Mouse (Mus musculus) forebrain, embryonic 12.5 days (tissue): ENCODE results near the gene Xpr1. TPM values are rescaled to one million over a fixed set of nuclear protein-coding genes. Genes with fewer than 3 reads are reported as not detected.
"Not testable (repeated sequence)": the region's sequence is repeated elsewhere in the genome, so short reads cannot be mapped to it uniquely, and the experiment has no call there.

Source experiments
- ATAC-seq: fragments of 200-750 bp; cut with Nextera tagmentation; 2 replicates; pipeline ENCODE4 v1.8.0; 2017; ENCODE audit warnings: moderate TSS enrichment; ENCODE audit not compliant: low FRiP score
- H3K27ac ChIP-seq: fragments of 300-500 bp; sonication (generic); 2 replicates; pipeline ENCODE4 v1.5.1; 2016; ENCODE audit warnings: mild to moderate bottlenecking
- H3K27me3 ChIP-seq: fragments of 300-500 bp; sonication (generic); 2 replicates; pipeline ENCODE4 v1.6.1; 2016; ENCODE audit warnings: mild to moderate bottlenecking
- H3K36me3 ChIP-seq: fragments of 300-500 bp; sonication (generic); replicated peaks from 2 replicates; pipeline ENCODE4 v1.6.1; 2016; ENCODE audit warnings: mild to moderate bottlenecking
- H3K4me1 ChIP-seq: fragments of 300-500 bp; sonication (generic); 2 replicates; pipeline ENCODE4 v1.6.1; 2016
- H3K4me2 ChIP-seq: fragments of 300-500 bp; sonication (generic); 2 replicates; pipeline ENCODE4 v1.6.1; 2016; ENCODE audit warnings: mild to moderate bottlenecking, moderate library complexity
- H3K4me3 ChIP-seq: fragments of 300-500 bp; sonication (generic); replicated peaks from 2 replicates; pipeline ENCODE4 v1.5.1; 2016; ENCODE audit warnings: mild to moderate bottlenecking
- H3K9ac ChIP-seq: fragments of 300-500 bp; sonication (generic); 2 replicates; pipeline ENCODE4 v1.6.1; 2016; ENCODE audit warnings: mild to moderate bottlenecking
- H3K9me3 ChIP-seq: fragments of 300-500 bp; sonication (generic); 2 replicates; pipeline ENCODE4 v1.6.1; 2016
- WGBS: fragments of 180-500 bp; shearing (Covaris S2); methylation state at CpG from one replicate; pipeline ENCODE4 v1.1.7; 2016; 5-methylcytosine and 5-hydroxymethylcytosine counted together
- polyA plus RNA-seq: library from polyadenylated mRNA; unstranded; fragments of >200 nt; fragmentation: Nextera tagmentation; extraction: Ambion mirVana; gene quantifications from 2 replicates; pipeline ENCODE4 v1.2.1, GENCODE M21; 2016

The Xpr1 gene
- polyA plus RNA-seq, 1 experiment from 2014 or later: 32.7 TPM

GRCm38 (mm10) chr1:155272953-155273352 lies 144.3 kb downstream of the Xpr1 start:
- Histone ChIP-seq H3K27me3 (no peaks in the 10 kb centered on the region), H3K27ac (no peak overlapping the region), H3K4me2 (no peak overlapping the region), H3K9ac (no peak overlapping the region), H3K36me3 (no peaks in the 10 kb centered on the region), H3K4me3 (no peak overlapping the region), H3K4me1 (no peaks in the 10 kb centered on the region), H3K9me3 (no peaks in the 10 kb centered on the region)
- WGBS: 94% methylated on average over 4 of the region's 4 CpGs
- ATAC-seq: no peak

GRCm38 (mm10) chr1:155262496-155262895 lies 154.7 kb downstream of the Xpr1 start:
- not testable (repeated sequence) for H3K4me3 ChIP-seq, H3K27ac ChIP-seq, H3K9ac ChIP-seq, H3K4me2 ChIP-seq, H3K4me1 ChIP-seq, H3K27me3 ChIP-seq, H3K36me3 ChIP-seq, H3K9me3 ChIP-seq, ATAC-seq
- 91% methylated on average over 10 of the region's 10 CpGs for WGBS

DNA sequence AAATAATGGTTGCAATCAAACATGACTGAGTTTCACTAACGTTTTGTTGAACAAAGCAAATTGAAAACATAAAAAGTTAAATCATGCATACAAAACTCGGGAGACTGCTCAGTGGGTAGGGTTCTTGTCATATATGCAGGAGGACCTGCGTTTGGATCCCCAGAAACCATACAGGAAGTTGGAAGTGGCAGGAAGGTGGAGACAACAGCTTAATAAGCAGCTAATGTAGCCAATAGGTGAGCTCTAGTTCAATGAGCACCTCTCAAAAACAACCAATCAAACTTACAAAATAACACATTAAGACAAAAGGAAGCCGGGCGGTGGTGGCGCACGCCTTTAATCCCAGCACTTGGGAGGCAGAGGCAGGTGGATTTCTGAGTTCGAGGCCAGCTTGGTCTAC lies 162.9 kb downstream of the Xpr1 start:
- Histone ChIP-seq H3K4me3 (no peak overlapping the region), H3K4me2 (no peak overlapping the region), H3K9ac (no peak overlapping the region), H3K27me3 (no peaks in the 10 kb centered on the region), H3K36me3 (no peaks in the 10 kb centered on the region), H3K9me3 (no peaks in the 10 kb centered on the region), H3K4me1 (0 out of 2 replicates have a peak, but pooled peaks cover 3% of the 10 kb centered on the region), H3K27ac (no peak overlapping the region)
- no peak for ATAC-seq
- WGBS: 88% methylated on average over 8 of the region's 8 CpGs

DNA sequence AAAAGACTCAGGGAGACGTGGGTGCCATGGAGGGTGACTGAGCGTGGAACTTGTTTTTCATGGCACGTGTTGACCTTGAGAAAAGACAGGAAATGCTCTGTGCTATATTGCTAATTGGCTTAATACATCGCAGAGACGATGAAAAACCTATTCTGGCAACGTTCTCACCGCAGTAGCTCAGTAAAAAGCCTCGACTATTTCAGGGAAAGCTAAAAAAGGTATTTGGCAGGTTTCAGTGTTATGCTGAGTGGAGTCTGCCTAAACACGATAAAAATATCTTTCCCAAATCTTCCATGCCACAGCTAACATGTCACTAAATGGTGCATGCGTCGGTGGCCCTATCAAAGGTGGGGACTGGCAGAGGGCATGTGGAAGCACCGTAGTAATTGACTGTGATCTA lies 164.1 kb downstream of the Xpr1 start:
- ATAC-seq: no peak
- H3K4me2 ChIP-seq: no peak overlapping the region
- H3K9ac ChIP-seq: no peak overlapping the region
- no peaks in the 10 kb centered on the region for H3K9me3 ChIP-seq
- no peak overlapping the region for H3K27ac ChIP-seq
- H3K27me3 ChIP-seq: no peaks in the 10 kb centered on the region
- 0 out of 2 replicates have a peak, but pooled peaks cover 3% of the 10 kb centered on the region for H3K4me1 ChIP-seq
- H3K4me3 ChIP-seq: no peak overlapping the region
- no peaks in the 10 kb centered on the region for H3K36me3 ChIP-seq
- 80% methylated on average over 12 of the region's 12 CpGs for WGBS

DNA sequence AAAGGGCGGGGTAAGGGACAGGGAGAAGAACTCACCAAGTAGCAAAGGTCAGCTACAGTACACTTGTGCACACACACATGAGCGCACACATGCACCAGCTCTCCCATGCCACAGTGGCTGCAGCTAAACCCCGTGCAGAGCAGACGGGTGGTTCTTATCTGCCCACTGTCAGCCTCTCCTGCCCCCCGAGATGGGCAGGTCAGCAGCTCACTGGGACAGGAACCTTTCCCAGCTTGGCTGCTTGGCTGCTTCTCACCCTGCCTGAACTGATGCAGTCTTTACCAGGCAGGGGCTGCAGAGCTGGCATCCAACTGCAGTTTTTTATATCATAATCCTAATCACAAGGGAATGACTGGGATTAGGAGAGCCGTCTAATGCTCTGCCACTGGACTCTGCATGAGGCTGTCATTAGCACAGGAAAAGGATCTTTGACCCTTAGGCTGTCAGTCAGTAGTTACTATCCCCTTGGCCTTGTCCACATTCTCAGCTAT lies 164.5 kb downstream of the Xpr1 start:
- no peak overlapping the region for H3K27ac ChIP-seq
- H3K9me3 ChIP-seq: no peaks in the 10 kb centered on the region

DNA sequence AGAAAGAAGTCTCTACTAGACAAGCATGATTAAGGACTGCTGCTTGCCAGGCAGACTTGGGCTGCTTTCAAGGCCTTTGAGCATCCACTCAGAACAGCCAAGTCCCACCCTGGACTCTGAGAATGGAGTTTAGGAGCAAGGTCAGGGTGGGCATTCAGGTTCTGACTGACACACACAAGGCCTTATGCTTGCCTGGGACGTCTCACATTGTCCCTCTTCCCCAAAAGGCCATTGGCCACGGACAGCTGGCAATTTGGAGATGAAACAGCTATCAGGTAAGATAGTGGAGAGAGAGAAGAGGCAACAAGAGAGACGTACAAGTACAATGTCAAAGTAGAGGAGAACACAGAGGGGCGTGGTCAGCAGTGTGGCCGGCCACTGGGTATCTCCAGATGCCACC lies 165.6 kb downstream of the Xpr1 start:
- 0 out of 2 replicates have a peak, but pooled peaks cover 3% of the 10 kb centered on the region for H3K4me1 ChIP-seq
- no peaks in the 10 kb centered on the region for H3K9me3 ChIP-seq
- ATAC-seq: no peak
- no peak overlapping the region for H3K4me2 ChIP-seq
- H3K27me3 ChIP-seq: 0 out of 2 replicates have a peak, but pooled peaks cover 1% of the 10 kb centered on the region
- 81% methylated on average over 5 of the region's 5 CpGs for WGBS
- no peak overlapping the region for H3K9ac ChIP-seq
- H3K36me3 ChIP-seq: no peaks in the 10 kb centered on the region
- no peak overlapping the region for H3K4me3 ChIP-seq
- no peak overlapping the region for H3K27ac ChIP-seq

More for the DNA sequence above, 164.5 kb downstream of the Xpr1 start:
- WGBS: 63% methylated on average over 6 of the region's 6 CpGs
- Histone ChIP-seq H3K36me3 (no peaks in the 10 kb centered on the region), H3K4me2 (no peak overlapping the region), H3K4me3 (no peak overlapping the region), H3K9ac (no peak overlapping the region), H3K4me1 (0 out of 2 replicates have a peak, but pooled peaks cover 3% of the 10 kb centered on the region), H3K27me3 (no peaks in the 10 kb centered on the region)
- ATAC-seq: no peak

GRCm38 (mm10) chr1:155250531-155251135 lies 166.6 kb downstream of the Xpr1 start:
- H3K4me1 ChIP-seq: peaks cover 3% of the 10 kb centered on the region; the same call in 1 of the 2 replicates
- no peak for ATAC-seq
- no peaks in the 10 kb centered on the region for H3K9me3 ChIP-seq
- H3K27me3 ChIP-seq: peaks cover 10% of the 10 kb centered on the region; the same call in 1 of the 2 replicates
- no peak overlapping the region for H3K4me3 ChIP-seq
- H3K9ac ChIP-seq: no peak overlapping the region
- no peak overlapping the region for H3K4me2 ChIP-seq
- H3K36me3 ChIP-seq: no peaks in the 10 kb centered on the region
- 32% methylated on average over 4 of the region's 4 CpGs for WGBS
- no peak overlapping the region for H3K27ac ChIP-seq

DNA sequence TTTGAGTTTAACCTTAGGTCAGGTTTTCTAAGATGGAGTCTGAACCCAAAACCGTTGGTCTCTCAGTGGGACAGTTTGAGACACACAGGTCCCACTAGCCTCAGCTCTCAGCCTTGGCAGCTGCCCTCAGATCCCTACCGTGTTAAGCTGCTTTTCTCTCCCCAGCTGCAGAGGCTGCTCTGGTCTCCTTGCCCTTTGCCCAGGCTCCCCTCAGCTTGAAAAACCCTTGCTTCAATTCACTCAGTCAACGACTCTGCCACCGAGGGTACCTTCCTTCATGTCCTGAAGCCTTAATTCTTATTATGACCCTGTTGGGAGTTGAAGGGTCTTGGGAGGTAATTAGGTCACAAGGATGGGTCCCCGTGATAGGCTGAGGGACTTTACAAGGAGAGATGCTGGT lies 167.3 kb downstream of the Xpr1 start:
- Histone ChIP-seq H3K27me3 (peaks cover 18% of the 10 kb centered on the region), H3K9me3 (no peaks in the 10 kb centered on the region), H3K4me3 (no peak overlapping the region), H3K9ac (no peak overlapping the region), H3K4me2 (no peak overlapping the region), H3K4me1 (peaks cover 5% of the 10 kb centered on the region), H3K36me3 (no peaks in the 10 kb centered on the region), H3K27ac (no peak overlapping the region)
- no peak for ATAC-seq
- 37% methylated on average over 5 of the region's 5 CpGs for WGBS

GRCm38 (mm10) chr1:155248041-155248440 lies 169.2 kb downstream of the Xpr1 start:
- H3K27ac ChIP-seq: no peak overlapping the region
- no peak overlapping the region for H3K9ac ChIP-seq
- no peak overlapping the region for H3K4me2 ChIP-seq
- 76% methylated on average over 5 of the region's 5 CpGs for WGBS
- H3K27me3 ChIP-seq: peaks cover 32% of the 10 kb centered on the region
- no peak for ATAC-seq
- no peaks in the 10 kb centered on the region for H3K9me3 ChIP-seq
- no peaks in the 10 kb centered on the region for H3K36me3 ChIP-seq
- H3K4me3 ChIP-seq: no peak overlapping the region
- peaks cover 18% of the 10 kb centered on the region for H3K4me1 ChIP-seq

DNA sequence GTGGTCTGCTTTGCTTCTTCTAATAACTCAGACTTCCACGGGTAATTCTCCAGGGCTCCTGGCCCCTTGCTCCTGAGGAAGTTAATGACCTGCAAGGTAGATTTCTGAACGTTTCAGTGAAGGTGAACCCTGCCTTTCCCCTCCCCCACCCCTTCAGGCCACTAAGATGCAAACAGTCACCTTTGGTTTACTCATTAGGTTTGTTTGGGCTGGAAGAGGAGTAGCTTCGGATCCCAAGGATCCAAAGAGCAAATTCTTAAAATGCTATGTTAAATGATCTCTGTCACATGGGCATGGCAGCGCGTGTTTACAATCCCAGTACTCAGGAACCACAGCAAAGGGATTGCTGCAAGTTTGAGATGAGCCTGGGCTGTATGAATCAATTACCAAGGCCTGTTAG lies 169.8 kb downstream of the Xpr1 start:
- Histone ChIP-seq H3K27ac (no peak overlapping the region), H3K9me3 (no peaks in the 10 kb centered on the region), H3K9ac (no peak overlapping the region), H3K36me3 (no peaks in the 10 kb centered on the region), H3K27me3 (peaks cover 36% of the 10 kb centered on the region), H3K4me1 (peaks cover 18% of the 10 kb centered on the region), H3K4me3 (no peak overlapping the region), H3K4me2 (no peak overlapping the region)
- WGBS: 58% methylated on average over 5 of the region's 5 CpGs
- no peak for ATAC-seq

- H3K4me3 ChIP-seq: no peak overlapping the region
- no peak overlapping the region for H3K27ac ChIP-seq
- H3K9me3 ChIP-seq: no peaks in the 10 kb centered on the region
- 0 out of 2 replicates have a peak, but pooled peaks cover 2% of the 10 kb centered on the region for H3K36me3 ChIP-seq
- WGBS: 62% methylated on average over 7 of the region's 7 CpGs
- no peak overlapping the region for H3K9ac ChIP-seq
- no peak for ATAC-seq
- H3K4me2 ChIP-seq: no peak overlapping the region
- peaks cover 14% of the 10 kb centered on the region for H3K4me1 ChIP-seq
- peaks cover 42% of the 10 kb centered on the region for H3K27me3 ChIP-seq
Measured at GRCm38 (mm10) chr1:155245516-155245915, 171.7 kb downstream of the Xpr1 start.

DNA sequence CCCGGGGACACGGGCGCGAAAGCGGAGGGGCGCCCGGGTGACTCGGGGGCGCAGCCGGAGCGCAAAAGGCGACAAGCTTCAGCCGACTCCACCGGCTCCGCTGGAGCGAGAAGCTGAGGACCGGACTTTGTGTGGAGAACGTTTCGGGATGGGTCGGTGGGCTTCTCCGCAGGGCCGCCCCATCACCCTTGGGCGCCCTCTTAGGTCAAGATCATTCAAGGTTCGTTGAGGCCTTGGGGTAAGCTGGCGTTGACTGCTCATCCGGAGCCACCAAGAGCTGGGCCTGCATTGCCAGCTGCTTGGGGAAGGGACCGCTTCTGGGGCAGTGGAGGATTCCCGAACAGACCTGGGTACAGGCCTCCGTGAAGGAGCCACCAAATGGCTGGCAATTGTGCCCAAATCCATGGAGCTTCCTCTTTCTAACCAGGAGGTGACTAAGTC lies 172.4 kb downstream of the Xpr1 start:
- peak; percentile 14; the same call in 1 of the 2 replicates for ATAC-seq
- H3K36me3 ChIP-seq: 0 out of 2 replicates have a peak, but pooled peaks cover 2% of the 10 kb centered on the region
- WGBS: 4% methylated on average over 27 of the region's 29 CpGs
- H3K4me3 ChIP-seq: peak overlapping the region; percentile 52
- peaks cover 42% of the 10 kb centered on the region for H3K27me3 ChIP-seq
- H3K4me1 ChIP-seq: peaks cover 18% of the 10 kb centered on the region
- H3K9me3 ChIP-seq: no peaks in the 10 kb centered on the region
- H3K4me2 ChIP-seq: peak overlapping the region; percentile 89
- no peak overlapping the region for H3K27ac ChIP-seq
- H3K9ac ChIP-seq: peak overlapping the region; percentile 71
